Mouse (Mus musculus) bone marrow macrophage, adult 2 months (primary cell): ENCODE results near the gene E130309D02Rik.

ENCODE experiments used
- CTCF ChIP-seq: IDR thresholded peaks from 2 replicates; pipeline ENCODE4 v1.5.1; 2012; ENCODE audit warnings: low read depth, mild to moderate bottlenecking, low read length, moderate library complexity
- POLR2A ChIP-seq: IDR thresholded peaks from 2 replicates; pipeline ENCODE4 v1.6.1; 2012; ENCODE audit warnings: mild to moderate bottlenecking, low read depth, low read length, borderline replicate concordance

GRCm38 (mm10) chr5:143284762-143285161 is 30.4 kb downstream of the E130309D02Rik start:
- TF ChIP-seq CTCF (no peak), POLR2A (no peak)
